Mouse (Mus musculus) gastrocnemius, postnatal 14 days (tissue): ENCODE measurements around the gene Eva1c. TPM values are rescaled to one million over a fixed set of nuclear protein-coding genes. Genes with fewer than 3 reads are reported as not detected.
"Not testable (repeated sequence)": the region's sequence is repeated elsewhere in the genome, so short reads cannot be mapped to it uniquely, and the experiment has no call there.

Experiments
- DNase-seq: peaks from one replicate; pipeline ENCODE4 v3.0.0; 2021; ENCODE audit warnings: mixed read lengths
- intact Hi-C: fragments of 180-260 bp; cut with DNase I; formaldehyde crosslinking; loops from one replicate; pipeline ENCODE4 v1.15.1; 2025; ENCODE audit warnings: low total_unique reads
- total RNA-seq, 2 experiments: library from RNA; stranded (reverse); gene quantifications; 2 replicates each; pipeline ENCODE4 v1.2.3; 2021

Eva1c gene
- total RNA-seq, 2 experiments from 2014 or later = 0.27 to 0.43 TPM

GRCm38 (mm10) chr16:90822284-90822935 is 4.1 kb upstream of the Eva1c start:
- no peak for DNase-seq
- intact Hi-C loops = loop anchor here (10.0 kb wide), 1 partner anchor 102 kb away; no protein-coding TSS in a partner anchor

DNA sequence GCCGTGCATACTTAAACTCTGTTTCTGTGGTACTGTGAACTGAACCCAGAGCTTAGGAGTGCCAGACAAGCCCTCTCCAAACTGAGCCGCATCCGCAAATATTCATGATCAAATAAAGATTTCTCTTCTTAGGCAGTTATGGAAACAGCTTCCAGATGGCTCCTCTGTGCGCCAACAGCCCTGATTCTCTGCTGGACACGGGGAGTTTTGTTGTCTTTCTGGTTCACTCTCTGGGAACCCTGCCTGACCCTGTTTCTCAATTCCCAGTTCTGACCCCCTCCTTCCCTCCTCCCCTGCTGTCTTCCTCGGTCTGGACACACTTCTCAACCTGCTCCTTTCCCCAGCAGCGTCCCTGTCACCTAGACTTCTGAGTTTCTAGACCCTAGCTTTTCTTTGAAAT is 3.5 kb upstream of the Eva1c start:
- intact Hi-C loops = loop anchor here (10.0 kb wide), 1 partner anchor 102 kb away; no protein-coding TSS in a partner anchor
- DNase-seq = peak; percentile 58

DNA sequence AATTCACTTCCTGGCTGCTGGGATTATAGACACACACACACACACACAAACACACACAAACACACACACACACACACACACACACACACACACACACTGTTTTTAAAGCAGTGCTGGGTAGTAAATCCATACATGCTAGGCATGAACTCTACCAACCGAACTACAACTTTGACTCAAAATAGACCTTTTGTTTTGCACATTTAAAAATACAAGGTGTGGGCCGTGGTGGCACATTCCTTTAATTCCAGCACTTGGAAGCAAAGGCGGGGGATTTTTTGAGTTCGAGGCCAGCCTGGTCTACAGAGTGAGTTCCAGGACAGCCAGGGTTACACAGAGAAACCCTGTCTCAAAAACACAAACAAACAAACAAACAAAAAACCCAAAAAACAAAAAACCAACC is 2.5 kb upstream of the Eva1c start:
- intact Hi-C loops = loop anchor here (10.0 kb wide), 1 partner anchor 101 kb away; no protein-coding TSS in a partner anchor
- not testable (repeated sequence) for DNase-seq

- intact Hi-C loops = loop anchor here (10.0 kb wide), 1 partner anchor 99 kb away; no protein-coding TSS in a partner anchor
- DNase-seq = no peak
Measured at GRCm38 (mm10) chr16:90826041-90826440, 478 bp upstream of the Eva1c start.

DNA sequence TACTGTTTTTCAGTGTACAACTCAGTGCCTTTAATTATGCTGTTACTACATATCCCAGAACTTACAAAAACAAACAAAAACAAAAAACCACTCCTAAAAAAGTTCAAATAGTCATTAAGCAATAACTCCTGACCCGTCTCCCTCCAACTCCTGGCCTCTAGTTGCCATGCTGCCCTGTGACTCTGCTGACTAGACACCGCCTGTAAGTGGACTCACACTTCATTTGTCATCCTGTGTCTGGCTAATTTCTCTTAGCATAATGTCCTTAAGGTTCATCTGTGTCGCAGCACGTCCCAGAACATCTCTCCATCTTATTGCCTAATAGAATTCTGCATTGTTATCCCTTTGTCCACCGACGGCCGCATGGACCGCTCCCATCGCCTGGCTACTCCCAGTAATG is 979 bp downstream of the Eva1c start:
- DNase-seq = no peak
- intact Hi-C loops = loop anchor here (10.0 kb wide), 1 partner anchor 97 kb away; no protein-coding TSS in a partner anchor

- intact Hi-C loops = loop anchor here (10.0 kb wide), 1 partner anchor 96 kb away; no protein-coding TSS in a partner anchor
- no peak for DNase-seq
Measured at GRCm38 (mm10) chr16:90829136-90829535, 2.6 kb downstream of the Eva1c start.

DNA sequence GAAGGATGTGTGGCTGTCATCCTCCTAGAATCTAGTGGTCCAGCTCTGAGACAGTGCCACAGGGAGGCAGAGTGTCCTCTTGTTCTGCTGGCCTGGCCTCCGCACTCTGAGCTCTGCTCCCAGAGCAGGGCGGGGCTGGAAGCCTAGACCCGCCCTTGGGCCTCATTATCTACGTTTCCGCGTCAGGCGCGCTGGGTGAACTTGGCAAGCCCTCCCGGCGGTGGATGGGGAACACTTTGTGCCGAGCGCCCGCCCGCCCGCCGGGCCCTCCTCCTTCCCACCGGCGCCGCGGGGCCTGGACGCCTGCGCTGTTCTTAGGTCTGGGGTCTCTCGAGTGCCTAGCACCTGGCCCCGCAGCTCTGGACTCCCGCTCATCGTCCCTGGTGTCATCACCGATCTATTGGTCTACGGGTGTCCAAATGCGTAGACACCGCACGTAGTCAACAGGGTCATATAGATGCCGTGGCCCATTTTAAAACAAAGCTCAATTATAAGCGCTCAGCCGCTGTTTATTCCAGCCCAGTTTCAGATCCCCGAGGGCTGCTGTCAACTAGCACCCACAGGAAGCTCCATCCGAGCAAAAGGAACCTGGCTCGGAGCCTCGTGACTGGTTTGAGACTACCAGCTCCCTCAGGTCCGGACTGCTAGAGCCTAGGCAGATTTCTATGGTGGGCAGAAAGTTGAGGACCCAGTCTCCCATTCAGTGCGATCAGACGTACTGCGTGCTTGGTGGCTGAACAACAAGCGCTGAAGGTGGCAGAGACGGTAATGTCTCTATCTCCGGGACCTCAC is 3.6 kb downstream of the Eva1c start:
- peak; percentile 88 for DNase-seq
- intact Hi-C loops = loop anchor here (10.0 kb wide), 1 partner anchor 95 kb away; no protein-coding TSS in a partner anchor

GRCm38 (mm10) chr16:90830686-90831439 is 4.3 kb downstream of the Eva1c start:
- intact Hi-C loops = no loop called here
- peak; percentile 64 for DNase-seq

DNA sequence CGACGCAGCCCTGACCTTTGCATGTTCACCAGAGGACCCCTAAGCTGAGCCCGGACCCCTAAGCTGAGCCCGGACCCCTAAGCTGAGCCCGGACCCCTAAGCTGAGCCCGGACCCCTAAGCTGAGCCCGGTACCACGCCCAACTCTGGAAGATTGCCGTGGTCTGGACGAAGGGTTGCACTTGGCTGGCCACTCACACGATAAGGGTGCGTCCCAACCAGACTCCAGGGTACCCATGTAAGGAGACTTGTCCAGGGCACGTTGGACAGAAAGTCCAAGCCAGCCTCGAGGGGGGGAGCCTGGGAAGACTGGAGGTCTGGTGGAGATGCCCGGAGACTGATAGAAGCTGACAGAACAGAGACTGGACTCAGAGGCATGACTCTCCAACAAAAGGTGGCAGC is 5.2 kb downstream of the Eva1c start:
- DNase-seq = no peak
- intact Hi-C loops = no loop called here

GRCm38 (mm10) chr16:90832495-90832894 is 6.0 kb downstream of the Eva1c start:
- intact Hi-C loops = no loop called here

GRCm38 (mm10) chr16:90833041-90833791 is 6.7 kb downstream of the Eva1c start:
- DNase-seq = no peak
- intact Hi-C loops = no loop called here

More at GRCm38 (mm10) chr16:90832495-90832894, 6.0 kb downstream of the Eva1c start:
- no peak for DNase-seq

DNA sequence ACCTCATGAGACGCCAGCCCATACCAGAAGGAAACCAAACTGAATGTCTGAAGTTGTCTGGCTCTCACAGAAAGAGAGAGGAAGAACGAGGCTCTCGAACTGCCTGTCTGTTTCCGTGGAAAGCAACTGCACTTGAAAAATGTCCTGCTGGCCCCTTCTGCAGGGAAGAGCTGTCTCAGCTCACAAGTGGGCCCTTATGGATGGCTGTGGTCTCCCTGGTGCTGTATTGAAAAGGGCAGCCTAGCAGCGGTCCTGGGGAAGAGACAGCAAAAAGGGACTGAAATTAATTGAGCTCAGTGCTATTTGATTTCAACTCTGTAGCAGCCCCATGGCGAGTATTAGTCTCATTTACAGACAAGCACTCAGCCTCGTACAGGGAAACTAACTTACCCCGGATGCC is 10.9 kb downstream of the Eva1c start:
- intact Hi-C loops = no loop called here
- no peak for DNase-seq

DNA sequence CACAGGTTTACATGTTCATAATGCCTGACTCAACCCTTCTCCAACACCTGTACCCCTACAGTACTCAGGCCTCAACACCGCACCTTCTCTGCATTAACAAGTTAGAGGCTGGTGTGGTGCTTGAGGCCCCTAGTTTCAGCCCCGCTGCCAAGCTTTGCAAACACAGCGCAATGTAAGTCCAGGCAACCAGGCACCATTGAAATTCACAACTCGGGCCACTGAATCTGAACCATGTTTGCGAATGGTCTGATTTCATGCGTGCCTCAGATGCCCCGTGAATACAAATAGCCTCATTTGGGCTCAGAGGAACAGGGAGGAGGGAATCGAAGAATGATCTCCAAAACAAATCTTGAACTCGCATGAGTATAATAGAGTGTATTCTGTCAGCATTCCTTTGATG is 15.6 kb downstream of the Eva1c start:
- no peak for DNase-seq
- intact Hi-C loops = loop anchor here (2.0 kb wide), 1 partner anchor 59 kb away; no protein-coding TSS in a partner anchor

- intact Hi-C loops = no loop called here
- DNase-seq = no peak
Measured at GRCm38 (mm10) chr16:90845038-90845437, 18.5 kb downstream of the Eva1c start.

- intact Hi-C loops = no loop called here
- DNase-seq = no peak
Measured at GRCm38 (mm10) chr16:90845591-90845990, 19.1 kb downstream of the Eva1c start.

GRCm38 (mm10) chr16:90848697-90849096 is 22.2 kb downstream of the Eva1c start:
- DNase-seq = no peak
- intact Hi-C loops = no loop called here

GRCm38 (mm10) chr16:90849262-90849661 is 22.7 kb downstream of the Eva1c start:
- intact Hi-C loops = no loop called here
- no peak for DNase-seq

- DNase-seq = no peak
- intact Hi-C loops = no loop called here
Measured at GRCm38 (mm10) chr16:90850881-90851280, 24.4 kb downstream of the Eva1c start.
